Mouse (Mus musculus) kidney, adult 8-10 months (tissue): ENCODE measurements around the gene Gm49486.
"Not testable (repeated sequence)": the region's sequence is repeated elsewhere in the genome, so short reads cannot be mapped to it uniquely, and the experiment has no call there.

Experiments used
- DNase-seq, 2 experiments: peaks; one replicate each; pipeline ENCODE4 v3.0.0; 2022

Gene Gm49486

DNA sequence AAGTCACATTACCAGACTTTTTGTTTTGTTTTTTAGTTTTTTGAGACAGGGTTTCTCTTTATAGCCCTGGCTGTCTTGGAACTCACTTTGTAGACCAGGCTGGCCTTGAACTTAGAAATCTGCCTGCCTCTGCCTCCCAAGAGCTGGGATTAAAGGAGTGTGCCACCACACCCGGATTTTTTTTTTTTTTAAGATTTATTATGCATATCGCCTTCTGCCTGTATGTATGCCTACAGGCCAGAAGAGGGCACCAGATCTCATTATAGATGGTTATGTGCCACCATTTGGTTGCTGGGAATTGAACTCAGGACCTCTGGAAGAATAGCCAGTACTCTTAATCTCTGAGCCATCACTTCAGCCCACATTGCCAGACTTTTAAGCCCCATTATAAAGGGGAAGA, 3.4 kb upstream of the Gm49486 start:
- not testable (repeated sequence) for DNase-seq

- no peak for DNase-seq
Measured at GRCm38 (mm10) chr15:79235268-79235667, 6.1 kb downstream of the Gm49486 start.

DNA sequence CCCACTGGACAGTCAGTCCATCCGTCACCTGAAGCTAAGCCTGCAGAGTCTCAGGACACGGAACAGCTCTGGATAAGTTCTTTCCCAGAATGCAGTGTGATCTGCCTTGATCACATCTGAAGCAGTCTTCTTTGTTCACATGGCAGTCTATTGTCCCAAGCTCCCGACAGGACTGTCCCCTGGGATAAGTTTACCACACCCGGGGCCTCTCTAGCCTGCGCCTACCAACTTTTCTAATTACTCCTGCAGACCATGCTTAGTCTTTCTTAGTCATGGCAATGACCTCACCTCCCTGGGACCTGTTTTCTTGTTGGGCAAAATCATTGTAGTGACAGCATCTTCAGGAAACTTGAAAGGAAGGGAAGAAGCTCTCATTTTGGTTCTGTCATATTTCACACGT, 8.8 kb downstream of the Gm49486 start:
- DNase-seq, result no peak

DNA sequence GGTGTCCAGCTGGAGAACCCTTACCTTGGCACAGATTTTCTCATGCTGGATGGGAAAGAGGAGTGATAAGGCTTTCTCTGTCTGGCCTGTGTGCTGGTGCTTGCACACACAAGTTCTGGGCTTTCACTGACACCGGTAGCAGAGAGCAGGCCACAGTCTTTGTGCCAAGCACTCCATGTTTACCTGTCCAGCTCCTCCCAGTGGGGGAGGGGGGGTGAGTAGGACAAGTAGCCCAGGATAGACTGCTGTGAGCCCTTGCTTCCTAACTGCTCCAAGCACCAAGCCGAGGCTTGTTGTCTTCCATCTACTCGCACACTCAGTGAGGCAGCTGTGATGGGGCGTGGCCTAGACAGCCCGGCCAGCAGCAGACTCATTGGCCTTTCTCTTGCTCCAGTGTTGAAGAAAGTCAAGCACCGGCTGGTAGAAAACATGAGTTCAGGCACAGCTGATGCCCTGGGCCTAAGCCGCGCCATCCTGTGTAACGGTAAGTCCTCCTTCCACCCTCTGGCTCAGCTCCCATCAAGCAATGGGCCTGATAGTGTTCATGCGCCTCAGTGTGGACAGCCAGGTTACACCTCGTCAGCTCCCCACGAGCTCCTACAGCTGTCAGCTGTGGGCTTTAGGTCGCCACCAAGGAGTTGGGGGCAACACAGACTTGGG, 13.5 kb downstream of the Gm49486 start:
- DNase-seq, result no peak

DNA sequence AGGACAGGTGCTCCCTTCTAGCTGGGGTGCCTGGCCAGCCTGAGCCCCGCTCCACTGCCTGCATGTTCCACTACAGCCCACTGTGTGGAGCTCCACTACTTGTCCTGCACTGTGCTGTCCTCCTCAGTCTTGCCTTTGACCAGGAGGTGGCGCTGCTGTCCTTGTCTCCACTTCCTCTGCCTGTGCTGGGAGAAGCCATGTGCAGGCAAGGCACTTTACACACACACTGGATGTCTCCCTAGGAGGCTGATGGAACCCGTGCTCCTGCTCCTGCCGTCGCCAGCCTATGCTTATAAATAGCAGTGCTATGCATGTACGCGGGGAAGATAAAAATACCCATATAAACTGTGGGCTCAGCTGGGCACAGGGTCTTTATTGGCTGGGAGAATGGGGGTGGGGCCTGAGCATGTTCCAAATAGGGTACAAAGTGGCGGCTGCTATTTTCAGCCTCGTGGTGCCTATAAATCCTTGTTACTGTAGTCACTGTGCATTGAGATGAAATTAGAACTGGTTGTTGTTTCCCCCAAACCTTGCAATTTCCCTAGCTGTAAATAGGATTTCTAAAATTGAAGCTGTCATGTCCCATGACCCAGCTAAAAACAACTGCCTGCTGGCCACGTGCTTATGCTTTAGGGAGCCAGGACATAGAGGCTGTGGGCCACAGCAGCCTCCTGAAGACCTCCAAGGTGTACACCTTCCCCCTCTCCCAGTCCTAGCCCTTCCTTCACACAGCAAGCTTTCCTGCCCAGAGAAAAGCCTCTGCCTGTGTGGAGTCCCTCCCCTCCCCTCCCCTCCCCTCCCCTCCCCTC, 14.2 kb downstream of the Gm49486 start:
- DNase-seq, result peak; percentile 94 to 96

GRCm38 (mm10) chr15:79244071-79244893, 15.1 kb downstream of the Gm49486 start:
- peak; percentile 37 to 68 for DNase-seq

DNA sequence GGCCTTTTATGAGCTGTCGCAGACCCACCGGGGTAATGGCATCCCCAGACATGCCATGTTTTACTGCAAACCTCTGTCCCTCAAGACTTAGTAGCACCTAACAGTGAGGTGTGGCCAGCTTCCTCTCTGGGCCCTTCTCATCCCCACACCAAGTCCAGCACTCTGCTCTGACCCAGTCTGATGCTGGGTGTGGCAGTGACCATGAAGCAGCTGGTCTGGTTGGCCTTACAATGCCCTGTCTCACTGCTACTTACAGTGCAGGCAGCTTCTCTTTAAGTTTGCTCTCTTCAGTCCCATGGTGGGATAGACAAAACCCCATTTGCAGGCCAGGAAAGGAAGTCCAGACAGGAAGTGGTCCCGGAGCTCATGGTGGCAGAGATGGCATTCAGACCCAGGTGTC, 16.1 kb downstream of the Gm49486 start:
- no peak for DNase-seq

- no peak for DNase-seq
Measured at GRCm38 (mm10) chr15:79250236-79250635, 21.0 kb downstream of the Gm49486 start.

DNA sequence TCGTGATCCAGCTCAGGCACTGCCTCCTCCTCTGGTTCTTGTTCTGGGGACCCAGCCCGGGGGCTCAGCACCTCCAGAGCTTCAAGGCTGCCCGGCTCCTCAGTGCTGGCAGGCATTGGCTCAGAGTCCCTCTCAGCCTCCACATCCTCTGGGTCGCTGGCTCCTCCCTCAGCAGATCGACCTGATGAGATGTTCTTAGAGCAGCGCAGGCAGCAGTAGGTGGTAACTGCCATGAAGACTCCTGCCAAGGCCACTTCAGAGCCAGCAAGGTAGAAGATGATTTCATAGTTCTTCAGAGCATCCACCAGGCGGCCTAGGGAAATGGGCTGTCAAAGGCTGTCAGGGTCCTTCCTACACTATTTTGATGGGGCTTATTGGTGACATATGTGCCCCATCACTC, 22.0 kb downstream of the Gm49486 start:
- no peak for DNase-seq

- no peak for DNase-seq
Measured at GRCm38 (mm10) chr15:79251781-79252491, 22.7 kb downstream of the Gm49486 start.

DNA sequence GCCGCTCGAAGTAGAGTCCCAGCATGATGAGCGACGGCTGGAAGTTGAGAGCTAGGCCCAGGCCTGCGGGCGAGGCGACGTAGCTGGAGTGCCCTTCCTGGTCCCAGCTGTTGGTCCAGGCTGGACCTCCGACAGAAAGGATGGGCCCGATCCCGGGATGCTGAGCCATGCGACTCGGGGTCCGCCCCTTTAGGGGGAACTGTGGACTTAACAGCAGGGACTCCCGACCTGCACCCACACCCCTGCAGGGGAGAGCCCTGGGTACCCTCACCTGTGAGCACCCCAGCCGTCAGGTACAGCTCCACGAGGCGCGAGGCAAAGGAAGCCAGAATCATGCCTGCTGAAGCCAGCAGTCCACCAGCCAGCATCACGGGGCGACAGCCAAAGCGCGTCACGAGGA, 23.4 kb downstream of the Gm49486 start:
- DNase-seq, result no peak

GRCm38 (mm10) chr15:79254661-79255060, 25.5 kb downstream of the Gm49486 start, which contains the start of gene Slc16a8:
Gene Slc16a8 (minus strand): TSS chr15:79254761.
- no peak for DNase-seq

- peak; percentile 84 to 86 for DNase-seq
Measured at GRCm38 (mm10) chr15:79258521-79258920, 29.3 kb downstream of the Gm49486 start.

GRCm38 (mm10) chr15:79261095-79261725, 32.0 kb downstream of the Gm49486 start:
- DNase-seq, result peak in 1 of 2 experiments; percentile 47

- no peak for DNase-seq
Measured at GRCm38 (mm10) chr15:79261757-79262156, 32.6 kb downstream of the Gm49486 start.

DNA sequence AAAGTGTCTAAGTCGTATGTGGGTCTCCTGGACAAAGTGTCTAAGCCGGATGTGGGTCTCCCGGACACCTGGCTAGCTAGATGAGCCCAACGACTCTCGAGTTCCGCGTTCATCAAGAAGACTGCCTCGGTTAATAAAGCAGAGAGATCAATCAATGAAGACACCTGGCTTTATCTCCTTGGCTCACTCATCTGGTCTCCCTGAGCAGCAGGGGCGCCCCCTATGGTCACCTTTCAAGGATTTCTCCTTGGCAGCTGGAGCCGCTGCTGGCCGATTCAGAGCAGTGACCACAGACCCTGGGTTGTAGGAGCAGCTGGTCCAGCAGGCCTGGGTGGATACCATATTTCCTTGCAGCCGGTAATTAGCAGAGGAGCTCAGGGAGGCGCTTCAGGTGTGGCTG, 33.2 kb downstream of the Gm49486 start:
- no peak for DNase-seq

GRCm38 (mm10) chr15:79262786-79263309, 33.7 kb downstream of the Gm49486 start:
- DNase-seq, result no peak

GRCm38 (mm10) chr15:79263726-79264125, 34.5 kb downstream of the Gm49486 start:
- DNase-seq, result no peak

GRCm38 (mm10) chr15:79265384-79265783, 36.2 kb downstream of the Gm49486 start:
- DNase-seq, result no peak

GRCm38 (mm10) chr15:79268521-79268920, 39.3 kb downstream of the Gm49486 start:
- DNase-seq, result no peak

- DNase-seq, result peak; percentile 41 to 48
Measured at GRCm38 (mm10) chr15:79270317-79271123, 41.3 kb downstream of the Gm49486 start.
